In the genomic region with DNA sequence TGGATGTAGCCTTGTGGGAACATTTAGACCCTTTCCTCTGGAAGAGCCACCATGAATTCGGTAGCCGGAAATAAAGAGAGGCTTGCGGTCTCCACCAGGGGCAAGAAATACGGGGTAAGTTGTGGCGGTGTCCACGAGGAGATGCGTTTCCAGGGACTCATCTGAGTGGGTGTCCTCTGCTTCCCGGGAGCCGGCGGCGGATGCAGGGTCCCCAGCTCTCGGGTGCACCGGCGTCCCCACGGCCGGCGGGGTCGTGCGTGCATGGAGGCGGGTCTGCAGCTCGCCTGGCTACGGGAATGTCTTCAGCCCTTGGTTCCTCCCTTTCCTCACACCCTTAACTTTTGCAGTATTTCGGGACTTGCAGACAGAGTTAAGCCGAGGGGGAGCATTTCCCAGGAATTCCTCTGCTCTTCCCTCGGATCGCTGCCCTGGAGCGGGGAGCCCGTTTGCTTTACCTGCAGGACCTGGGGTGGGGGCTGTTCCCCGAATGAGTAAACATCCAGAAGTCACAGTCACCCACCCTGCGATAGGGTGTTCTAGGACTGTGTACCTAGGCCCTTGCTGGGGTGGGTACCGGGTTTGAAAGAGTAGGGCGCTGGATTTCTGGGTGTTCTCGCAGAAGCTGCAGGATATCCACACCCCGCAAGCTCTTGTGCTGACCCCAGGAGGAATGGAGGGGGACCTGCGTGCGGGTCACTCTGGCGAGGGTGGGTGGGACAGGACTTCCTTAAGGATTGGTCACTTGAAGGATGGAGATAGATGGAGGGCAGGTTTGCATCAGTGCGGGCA, we compare ENCODE assay signal across 8 mouse cellular contexts. TPM values are rescaled to one million over a fixed set of nuclear protein-coding genes. Genes with fewer than 3 reads are reported as not detected.
A peak's percentile ranks its signal among the peaks of the same experiment; 100 is the strongest.
DNase-seq lines count a peak whose midpoint lies in the region; ATAC-seq and TF ChIP-seq lines count a peak whose summit lies in the region.

No protein-coding gene starts in this region.

- WGBS in thymus, adult 2 months, result 2% methylated on average over 38 of the region's 38 CpGs
- 1% methylated on average over 38 of the region's 38 CpGs for WGBS in heart, embryonic 14.5 days
- WGBS in midbrain, embryonic 11.5 days, result under 1% methylated on average over 38 of the region's 38 CpGs
- under 1% methylated on average over 35 of the region's 38 CpGs for WGBS in stomach, postnatal 0 days

- no peak for ATAC-seq in heart, embryonic 14.5 days (ENCODE audit: insufficient number of reproducible peaks, insufficient read depth, low FRiP score, low read depth)
- ATAC-seq in midbrain, embryonic 11.5 days (ENCODE audit: low FRiP score), result peak; percentile 18
- peak; percentile 7; the same call in 1 of the 2 replicates for ATAC-seq in stomach, postnatal 0 days (ENCODE audit: low FRiP score, low TSS enrichment)

- H3K4me3 ChIP-seq in thymus, adult 2 months (ENCODE audit: control insufficient read depth, insufficient read depth, low read length), result no peak overlapping the region
- H3K4me3 ChIP-seq in heart, embryonic 14.5 days (ENCODE audit: control insufficient read depth in 1 of 2, insufficient read depth in 1 of 2, low read depth in 1 of 2, low read length in 2 of 2), result peak overlapping the region; percentile 61 to 85
- H3K4me3 ChIP-seq in midbrain, embryonic 11.5 days (ENCODE audit: low read depth, low read length), result peak overlapping the region; percentile 62
- H3K4me3 ChIP-seq in stomach, postnatal 0 days (ENCODE audit: low read depth, low read length), result peak overlapping the region; percentile 61

- no peak for TF ChIP-seq POLR2A in thymus, adult 2 months (IDR thresholded peaks at IDR 0.05; ENCODE audit: control insufficient read depth, extremely low read depth, insufficient read depth, low read length, poor library complexity)

- H3K9me3 ChIP-seq in heart, embryonic 14.5 days (ENCODE audit: control insufficient read depth, low read length), result no peaks in the 10 kb centered on the region
- H3K9me3 ChIP-seq in midbrain, embryonic 11.5 days (ENCODE audit: control insufficient read depth, low read length), result no peaks in the 10 kb centered on the region
- 0 out of 2 replicates have a peak, but pooled peaks cover 4% of the 10 kb centered on the region for H3K9me3 ChIP-seq in stomach, postnatal 0 days (ENCODE audit: control insufficient read depth, low read length)

- TF ChIP-seq CTCF in thymus, adult 2 months (IDR thresholded peaks at IDR 0.05; ENCODE audit: borderline replicate concordance, control insufficient read depth, extremely low read depth, insufficient read depth, low read length, poor library complexity), result no peak
- TF ChIP-seq CTCF in stomach, postnatal 0 days (IDR thresholded peaks at IDR 0.05; ENCODE audit: low read depth), result no peak

- H3K27ac ChIP-seq in thymus, adult 2 months (ENCODE audit: control insufficient read depth, insufficient read depth, low read length), result no peak overlapping the region
- peak overlapping the region; percentile 72 to 86 for H3K27ac ChIP-seq in heart, embryonic 14.5 days (replicated peaks in 1 of 2; ENCODE audit: control insufficient read depth in 1 of 2, insufficient read depth in 1 of 2, low read depth in 2 of 2, low read length in 2 of 2)
- H3K27ac ChIP-seq in midbrain, embryonic 11.5 days (ENCODE audit: low read depth, low read length), result peak overlapping the region; percentile 25; the same call in 1 of the 2 replicates
- H3K27ac ChIP-seq in stomach, postnatal 0 days (replicated peaks), result no peak overlapping the region

- no peak for TF ChIP-seq EP300 in stomach, postnatal 0 days (optimal IDR thresholded peaks at IDR 0.05)

- peak overlapping the region; percentile 88 for H3K9ac ChIP-seq in heart, embryonic 14.5 days (ENCODE audit: low read length)
- H3K9ac ChIP-seq in midbrain, embryonic 11.5 days (ENCODE audit: low read length), result peak overlapping the region; percentile 64
- peak overlapping the region; percentile 58 for H3K9ac ChIP-seq in stomach, postnatal 0 days (ENCODE audit: low read length)

- peaks cover 25% of the 10 kb centered on the region; the same call in 1 of the 2 replicates for H3K27me3 ChIP-seq in thymus, adult 2 months (ENCODE audit: control insufficient read depth, insufficient read depth, low read length)
- H3K27me3 ChIP-seq in heart, embryonic 14.5 days (ENCODE audit: control insufficient read depth, insufficient read depth, low read length), result no peaks in the 10 kb centered on the region
- H3K27me3 ChIP-seq in midbrain, embryonic 11.5 days (ENCODE audit: control insufficient read depth, insufficient read depth, low read length), result peaks cover 38% of the 10 kb centered on the region
- H3K27me3 ChIP-seq in stomach, postnatal 0 days (ENCODE audit: control insufficient read depth, insufficient read depth, low read length), result no peaks in the 10 kb centered on the region; the same call in 1 of the 2 replicates

- peaks cover 31% of the 10 kb centered on the region for H3K4me1 ChIP-seq in thymus, adult 2 months (replicated peaks; ENCODE audit: control insufficient read depth, insufficient read depth, low read length)
- H3K4me1 ChIP-seq in heart, embryonic 14.5 days (ENCODE audit: control insufficient read depth in 2 of 2, insufficient read depth in 2 of 2, low read length in 2 of 2), result peaks cover 6 to 32% of the 10 kb centered on the region in 2 experiments
- H3K4me1 ChIP-seq in midbrain, embryonic 11.5 days (ENCODE audit: control insufficient read depth, insufficient read depth, low read length), result peaks cover 20% of the 10 kb centered on the region
- H3K4me1 ChIP-seq in stomach, postnatal 0 days (replicated peaks; ENCODE audit: control insufficient read depth, insufficient read depth), result peaks cover 8% of the 10 kb centered on the region; the same call in 1 of the 2 replicates

- H3K4me2 ChIP-seq in heart, embryonic 14.5 days (ENCODE audit: low read length), result peak overlapping the region; percentile 100
- H3K4me2 ChIP-seq in midbrain, embryonic 11.5 days, result peak overlapping the region; percentile 99
- H3K4me2 ChIP-seq in stomach, postnatal 0 days (replicated peaks; ENCODE audit: low read depth), result peak overlapping the region; percentile 100

- DNase-seq in thymus, postnatal 14 days, result peak; percentile 16
- DNase-seq in thymus, adult 2 months, result no peak
- DNase-seq in cerebellum, adult 9-11 months, result peak; percentile 53
- DNase-seq in layer of hippocampus, adult 9-11 months, result peak; percentile 4
- DNase-seq in midbrain, embryonic 11.5 days (ENCODE audit: low spot score, missing footprints), result peak; percentile 94
- DNase-seq in stomach, postnatal 0 days (ENCODE audit: low spot score), result peak; percentile 22
- DNase-seq in gastrocnemius, postnatal 25 days, result no peak

- no peaks in the 10 kb centered on the region for H3K36me3 ChIP-seq in thymus, adult 2 months (ENCODE audit: control insufficient read depth, insufficient read depth, low read length)
- peaks cover 14% of the 10 kb centered on the region; the same call in 1 of the 2 replicates for H3K36me3 ChIP-seq in heart, embryonic 14.5 days (ENCODE audit: control insufficient read depth, insufficient read depth, low read length)
- H3K36me3 ChIP-seq in midbrain, embryonic 11.5 days (ENCODE audit: control insufficient read depth, insufficient read depth, low read length), result no peaks in the 10 kb centered on the region
- no peaks in the 10 kb centered on the region for H3K36me3 ChIP-seq in stomach, postnatal 0 days (ENCODE audit: control insufficient read depth, insufficient read depth, low read length)

RNA-seq across cellular contexts. Expression of a gene that starts 0.8 kb away (rescaled TPM):
- 0.15 and 0.16 TPM in 2 replicates for polyA plus RNA-seq in thymus, adult 2 months (2012; rRNA removed)
- 12.7 and 14.4 TPM in 2 replicates for polyA plus RNA-seq in heart, embryonic 14.5 days (2014; fragmentation: Nextera tagmentation; extraction: Ambion mirVana)
- polyA plus RNA-seq in midbrain, embryonic 11.5 days (2014; fragmentation: Nextera tagmentation; extraction: Ambion mirVana), result 3.3 and 3.8 TPM in 2 replicates
- 0.69 and 0.85 TPM in 2 replicates for polyA plus RNA-seq in stomach, postnatal 0 days (2015; fragmentation: Nextera tagmentation; extraction: Ambion mirVana)
- total RNA-seq in gastrocnemius, postnatal 25 days (2021), result 1 to 10 TPM; 1.4 to 2.9 TPM

Comparison
In these comparisons a context has a peak if more than half of its experiments do, and no peak if none do; other contexts are left out.
1. DNase-seq: peak in thymus, postnatal 14 days (single experiment), cerebellum, adult 9-11 months (single experiment), layer of hippocampus, adult 9-11 months (single experiment), midbrain, embryonic 11.5 days (single experiment) and stomach, postnatal 0 days (single experiment); none in thymus, adult 2 months (single experiment) and gastrocnemius, postnatal 25 days (single experiment).
2. H3K27ac ChIP-seq: peak in heart, embryonic 14.5 days (2 of 2) and midbrain, embryonic 11.5 days (single experiment); none in thymus, adult 2 months (single experiment) and stomach, postnatal 0 days (single experiment).
3. Peak in every context shown above with its lines, with median percentiles within 50 percentile points of each other: H3K4me2 ChIP-seq and H3K9ac ChIP-seq.